Comparison of ENCODE assay signal across 28 mouse cellular contexts in the genomic region with DNA sequence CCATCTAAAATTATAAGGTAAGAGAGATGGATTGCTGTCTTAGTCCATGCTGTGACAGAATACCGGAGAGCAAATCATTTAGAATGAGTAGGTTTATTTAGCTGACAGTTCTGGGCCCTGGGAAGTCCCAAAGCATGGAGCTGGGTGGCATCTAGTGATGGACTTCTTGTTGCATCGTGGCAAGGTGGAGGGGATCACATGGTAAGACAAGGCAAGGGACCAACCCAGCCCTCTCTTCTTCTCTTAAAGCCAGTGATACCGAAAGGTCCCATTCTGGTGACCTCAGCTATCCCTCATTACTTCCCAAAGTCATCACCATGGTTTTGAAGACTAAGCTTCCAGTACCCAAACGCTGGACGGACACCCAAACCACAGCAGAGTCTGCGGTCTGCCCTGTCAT.
"Had no signal": no experiment of that assay in that cellular context is flagged by ENCODE, and none has a peak within 500 bp of the region (broad histone marks: within the 10 kb centered on the region; RNA-seq: fewer than 3 reads in every experiment).

No protein-coding gene starts in this region.

- H3K4me1 ChIP-seq: liver, embryonic 12.5 days; liver, embryonic 13.5 days; liver, embryonic 15.5 days; neural tube, embryonic 12.5 days had no signal

- H3K9ac ChIP-seq: limb, embryonic 12.5 days; limb, embryonic 13.5 days; limb, embryonic 15.5 days; liver, embryonic 12.5 days; liver, embryonic 13.5 days; liver, embryonic 14.5 days; liver, embryonic 15.5 days; liver, postnatal 0 days; lung, embryonic 14.5 days; lung, embryonic 15.5 days; midbrain, embryonic 12.5 days; midbrain, embryonic 13.5 days; midbrain, embryonic 15.5 days; neural tube, embryonic 12.5 days; neural tube, embryonic 13.5 days had no signal

- H3K27ac ChIP-seq: limb, embryonic 10.5 days; limb, embryonic 12.5 days; limb, embryonic 13.5 days; limb, embryonic 15.5 days; liver, embryonic 12.5 days; liver, embryonic 13.5 days; liver, embryonic 14.5 days; liver, embryonic 15.5 days; lung, embryonic 15.5 days; macrophage; midbrain, embryonic 10.5 days; midbrain, embryonic 12.5 days; midbrain, embryonic 13.5 days; midbrain, embryonic 15.5 days; neural tube, embryonic 12.5 days; neural tube, embryonic 13.5 days had no signal

- H3K4me2 ChIP-seq: limb, embryonic 12.5 days; limb, embryonic 13.5 days; limb, embryonic 15.5 days; liver, embryonic 11.5 days; liver, embryonic 12.5 days; liver, embryonic 13.5 days; liver, embryonic 15.5 days; lung, embryonic 14.5 days; lung, embryonic 15.5 days; midbrain, embryonic 12.5 days; midbrain, embryonic 13.5 days; midbrain, embryonic 15.5 days; neural tube, embryonic 12.5 days; neural tube, embryonic 13.5 days had no signal

- DNase-seq: left cerebral cortex, postnatal 4 days; liver; liver, embryonic 13.5 days; liver, postnatal 0 days; lung, adult 2 months; lung, embryonic 14.5 days; lung, postnatal 14 days; lung, postnatal 4 days had no signal

- ATAC-seq: liver, embryonic 12.5 days; liver, postnatal 0 days; lung, postnatal 0 days; midbrain, embryonic 13.5 days; midbrain, embryonic 15.5 days; midbrain, embryonic 16.5 days had no signal

- H3K27me3 ChIP-seq: limb, embryonic 12.5 days; limb, embryonic 13.5 days; limb, embryonic 15.5 days; liver, embryonic 12.5 days; liver, embryonic 13.5 days; liver, embryonic 15.5 days; lung, embryonic 15.5 days; midbrain, embryonic 12.5 days; midbrain, embryonic 13.5 days; midbrain, embryonic 15.5 days; neural tube, embryonic 12.5 days; neural tube, embryonic 13.5 days had no signal

- H3K4me3 ChIP-seq: limb, embryonic 10.5 days; limb, embryonic 12.5 days; limb, embryonic 13.5 days; limb, embryonic 15.5 days; liver, embryonic 12.5 days; liver, embryonic 13.5 days; liver, embryonic 15.5 days; lung, embryonic 15.5 days; megakaryocyte, embryonic 14.5 days; midbrain, embryonic 10.5 days; midbrain, embryonic 12.5 days; midbrain, embryonic 13.5 days; midbrain, embryonic 15.5 days; myocyte; neural tube, embryonic 12.5 days; neural tube, embryonic 13.5 days had no signal

- H3K9me3 ChIP-seq: limb, embryonic 10.5 days; limb, embryonic 12.5 days; limb, embryonic 13.5 days; limb, embryonic 15.5 days; liver, embryonic 12.5 days; liver, embryonic 13.5 days; liver, embryonic 15.5 days; lung, embryonic 15.5 days; megakaryocyte, embryonic 14.5 days; midbrain, embryonic 10.5 days; midbrain, embryonic 12.5 days; midbrain, embryonic 13.5 days; midbrain, embryonic 15.5 days; neural tube, embryonic 12.5 days; neural tube, embryonic 13.5 days had no signal

- H3K36me3 ChIP-seq: limb, embryonic 10.5 days; limb, embryonic 12.5 days; limb, embryonic 13.5 days; limb, embryonic 15.5 days; liver, embryonic 12.5 days; liver, embryonic 13.5 days; liver, embryonic 15.5 days; lung, embryonic 15.5 days; midbrain, embryonic 10.5 days; midbrain, embryonic 12.5 days; midbrain, embryonic 13.5 days; midbrain, embryonic 15.5 days; neural tube, embryonic 12.5 days; neural tube, embryonic 13.5 days had no signal
